Mouse (Mus musculus) lung, embryonic 15.5 days (tissue): Measurements from ENCODE around the gene Alg14. TPM values are rescaled to one million over a fixed set of nuclear protein-coding genes. Genes with fewer than 3 reads are reported as not detected.

ENCODE experiments used
- ATAC-seq: fragments of 200-750 bp; cut with Nextera tagmentation; 2 replicates; pipeline ENCODE4 v1.8.0; 2017; ENCODE audit warnings: moderate number of reproducible peaks, borderline replicate concordance; ENCODE audit not compliant: low FRiP score, low TSS enrichment; ENCODE audit errors: extremely low read depth
- H3K27ac ChIP-seq: fragments of 300-500 bp; sonication (generic); 2 replicates; pipeline ENCODE4 v1.5.1; 2015; ENCODE audit warnings: moderate library complexity, mild to moderate bottlenecking, inconsistent platforms
- H3K27me3 ChIP-seq: fragments of 300-500 bp; sonication (generic); 2 replicates; pipeline ENCODE4 v1.6.1; 2015; ENCODE audit warnings: inconsistent platforms
- H3K36me3 ChIP-seq: fragments of 300-500 bp; sonication (generic); 2 replicates; pipeline ENCODE4 v1.6.1; 2015; ENCODE audit warnings: inconsistent platforms
- H3K4me1 ChIP-seq: fragments of 300-500 bp; sonication (generic); 2 replicates; pipeline ENCODE4 v1.6.1; 2015; ENCODE audit warnings: inconsistent platforms
- H3K4me2 ChIP-seq: fragments of 300-500 bp; sonication (generic); 2 replicates; pipeline ENCODE4 v1.6.1; 2015; ENCODE audit warnings: inconsistent platforms, mild to moderate bottlenecking, moderate library complexity
- H3K4me3 ChIP-seq: fragments of 300-500 bp; sonication (generic); 2 replicates; pipeline ENCODE4 v1.5.1; 2015; ENCODE audit warnings: mild to moderate bottlenecking, inconsistent platforms
- H3K9ac ChIP-seq: fragments of 300-500 bp; sonication (generic); 2 replicates; pipeline ENCODE4 v1.6.1; 2015; ENCODE audit warnings: inconsistent platforms
- H3K9me3 ChIP-seq: fragments of 300-500 bp; sonication (generic); 2 replicates; pipeline ENCODE4 v1.6.1; 2016; ENCODE audit warnings: inconsistent platforms
- WGBS: fragments of 180-500 bp; shearing (Covaris S2); methylation state at CpG from one replicate; pipeline ENCODE4 v1.1.7; 2015; 5-methylcytosine and 5-hydroxymethylcytosine counted together
- polyA plus RNA-seq: library from polyadenylated mRNA; unstranded; fragments of >200 nt; fragmentation: Nextera tagmentation; extraction: Ambion mirVana; gene quantifications from 2 replicates; pipeline ENCODE4 v1.2.1, GENCODE M21; 2015

Gene Alg14
- polyA plus RNA-seq, 1 experiment from 2014 or later = 44.5 TPM

- Histone ChIP-seq H3K36me3 (no peaks in the 10 kb centered on the region), H3K9me3 (no peaks in the 10 kb centered on the region), H3K27ac (no peak overlapping the region), H3K9ac (no peak overlapping the region), H3K4me2 (no peak overlapping the region), H3K4me3 (no peak overlapping the region), H3K27me3 (no peaks in the 10 kb centered on the region), H3K4me1 (0 out of 2 replicates have a peak, but pooled peaks cover 3% of the 10 kb centered on the region)
- 22% methylated on average over 3 of the region's 3 CpGs for WGBS
- ATAC-seq = peak; percentile 46; the same call in 1 of the 2 replicates
Measured at GRCm38 (mm10) chr3:121357030-121357429, 65.5 kb downstream of the Alg14 start.

GRCm38 (mm10) chr3:121358285-121358684 lies 66.7 kb downstream of the Alg14 start:
- Histone ChIP-seq H3K36me3 (no peaks in the 10 kb centered on the region), H3K4me3 (no peak overlapping the region), H3K27me3 (no peaks in the 10 kb centered on the region), H3K9ac (no peak overlapping the region), H3K27ac (no peak overlapping the region), H3K4me1 (0 out of 2 replicates have a peak, but pooled peaks cover 3% of the 10 kb centered on the region), H3K9me3 (no peaks in the 10 kb centered on the region), H3K4me2 (no peak overlapping the region)
- no peak for ATAC-seq
- WGBS = 64% methylated on average over 2 of the region's 2 CpGs

GRCm38 (mm10) chr3:121358850-121359249 lies 67.3 kb downstream of the Alg14 start:
- no peaks in the 10 kb centered on the region for H3K36me3 ChIP-seq
- WGBS = 71% methylated on average over 6 of the region's 6 CpGs
- H3K27ac ChIP-seq = no peak overlapping the region
- no peak overlapping the region for H3K9ac ChIP-seq
- H3K4me3 ChIP-seq = no peak overlapping the region
- H3K9me3 ChIP-seq = no peaks in the 10 kb centered on the region
- no peak for ATAC-seq
- H3K4me1 ChIP-seq = 0 out of 2 replicates have a peak, but pooled peaks cover 3% of the 10 kb centered on the region
- H3K27me3 ChIP-seq = no peaks in the 10 kb centered on the region
- no peak overlapping the region for H3K4me2 ChIP-seq

GRCm38 (mm10) chr3:121359272-121359671 lies 67.7 kb downstream of the Alg14 start:
- H3K4me2 ChIP-seq = no peak overlapping the region
- 72% methylated on average over 7 of the region's 7 CpGs for WGBS
- H3K9ac ChIP-seq = no peak overlapping the region
- H3K36me3 ChIP-seq = no peaks in the 10 kb centered on the region
- 0 out of 2 replicates have a peak, but pooled peaks cover 3% of the 10 kb centered on the region for H3K4me1 ChIP-seq
- H3K9me3 ChIP-seq = no peaks in the 10 kb centered on the region
- ATAC-seq = no peak
- no peak overlapping the region for H3K27ac ChIP-seq
- H3K4me3 ChIP-seq = no peak overlapping the region
- no peaks in the 10 kb centered on the region for H3K27me3 ChIP-seq

- ATAC-seq = no peak
- 31% methylated on average over 1 of the region's 1 CpGs for WGBS
- H3K9ac ChIP-seq = no peak overlapping the region
- H3K4me1 ChIP-seq = 0 out of 2 replicates have a peak, but pooled peaks cover 3% of the 10 kb centered on the region
- no peaks in the 10 kb centered on the region for H3K27me3 ChIP-seq
- H3K27ac ChIP-seq = no peak overlapping the region
- H3K4me2 ChIP-seq = no peak overlapping the region
- no peaks in the 10 kb centered on the region for H3K9me3 ChIP-seq
- no peak overlapping the region for H3K4me3 ChIP-seq
- no peaks in the 10 kb centered on the region for H3K36me3 ChIP-seq
Measured at GRCm38 (mm10) chr3:121362002-121362401, 70.4 kb downstream of the Alg14 start.

- no peaks in the 10 kb centered on the region for H3K4me1 ChIP-seq
- peak overlapping the region; percentile 54 for H3K27ac ChIP-seq
- no peak overlapping the region for H3K4me2 ChIP-seq
- H3K36me3 ChIP-seq = no peaks in the 10 kb centered on the region
- H3K4me3 ChIP-seq = no peak overlapping the region
- 75% methylated on average over 4 of the region's 4 CpGs for WGBS
- no peaks in the 10 kb centered on the region for H3K9me3 ChIP-seq
- ATAC-seq = no peak
- H3K9ac ChIP-seq = no peak overlapping the region
- no peaks in the 10 kb centered on the region for H3K27me3 ChIP-seq
Measured at GRCm38 (mm10) chr3:121364388-121364787, 72.8 kb downstream of the Alg14 start.

- H3K27me3 ChIP-seq = no peaks in the 10 kb centered on the region
- no peaks in the 10 kb centered on the region for H3K4me1 ChIP-seq
- H3K36me3 ChIP-seq = no peaks in the 10 kb centered on the region
- no peak overlapping the region for H3K9ac ChIP-seq
- H3K27ac ChIP-seq = peak overlapping the region; percentile 54
- WGBS = 57% methylated on average over 8 of the region's 8 CpGs
- ATAC-seq = no peak
- H3K4me3 ChIP-seq = no peak overlapping the region
- H3K9me3 ChIP-seq = no peaks in the 10 kb centered on the region
- H3K4me2 ChIP-seq = no peak overlapping the region
Measured at GRCm38 (mm10) chr3:121365131-121365530, 73.6 kb downstream of the Alg14 start.

GRCm38 (mm10) chr3:121368616-121369015 lies 77.0 kb downstream of the Alg14 start:
- Histone ChIP-seq H3K4me2 (no peak overlapping the region), H3K9ac (no peak overlapping the region), H3K27ac (no peak overlapping the region), H3K9me3 (no peaks in the 10 kb centered on the region), H3K4me3 (no peak overlapping the region), H3K36me3 (no peaks in the 10 kb centered on the region), H3K27me3 (no peaks in the 10 kb centered on the region), H3K4me1 (peaks cover 4% of the 10 kb centered on the region; the same call in 1 of the 2 replicates)
- WGBS = 92% methylated on average over 4 of the region's 4 CpGs
- no peak for ATAC-seq

GRCm38 (mm10) chr3:121369517-121369916 lies 77.9 kb downstream of the Alg14 start:
- H3K4me1 ChIP-seq = peaks cover 9% of the 10 kb centered on the region; the same call in 1 of the 2 replicates
- H3K9me3 ChIP-seq = no peaks in the 10 kb centered on the region
- no peak overlapping the region for H3K4me3 ChIP-seq
- H3K27ac ChIP-seq = peak overlapping the region; percentile 27; the same call in 1 of the 2 replicates
- ATAC-seq = 0 out of 2 replicates have a peak, but pooled peaks have one; percentile 27
- H3K36me3 ChIP-seq = no peaks in the 10 kb centered on the region
- 59% methylated on average over 6 of the region's 6 CpGs for WGBS
- no peak overlapping the region for H3K4me2 ChIP-seq
- no peak overlapping the region for H3K9ac ChIP-seq
- H3K27me3 ChIP-seq = no peaks in the 10 kb centered on the region

- Histone ChIP-seq H3K36me3 (no peaks in the 10 kb centered on the region), H3K9ac (no peak overlapping the region), H3K4me3 (no peak overlapping the region), H3K9me3 (no peaks in the 10 kb centered on the region), H3K27ac (0 out of 2 replicates have a peak overlapping the region, but pooled peaks have one; percentile 22), H3K27me3 (no peaks in the 10 kb centered on the region), H3K4me2 (no peak overlapping the region), H3K4me1 (peaks cover 9% of the 10 kb centered on the region; the same call in 1 of the 2 replicates)
- ATAC-seq = no peak
- WGBS = 82% methylated on average over 13 of the region's 13 CpGs
Measured at GRCm38 (mm10) chr3:121370301-121370700, 78.7 kb downstream of the Alg14 start.

GRCm38 (mm10) chr3:121370830-121371526 lies 79.4 kb downstream of the Alg14 start:
- Histone ChIP-seq H3K9ac (no peak overlapping the region), H3K27me3 (no peaks in the 10 kb centered on the region), H3K27ac (no peak overlapping the region), H3K4me2 (no peak overlapping the region), H3K9me3 (no peaks in the 10 kb centered on the region), H3K36me3 (no peaks in the 10 kb centered on the region), H3K4me1 (peaks cover 9% of the 10 kb centered on the region; the same call in 1 of the 2 replicates), H3K4me3 (no peak overlapping the region)
- WGBS = 67% methylated on average over 12 of the region's 12 CpGs
- no peak for ATAC-seq

GRCm38 (mm10) chr3:121371527-121372220 lies 80.1 kb downstream of the Alg14 start:
- no peaks in the 10 kb centered on the region for H3K9me3 ChIP-seq
- H3K4me1 ChIP-seq = peaks cover 9% of the 10 kb centered on the region; the same call in 1 of the 2 replicates
- no peaks in the 10 kb centered on the region for H3K36me3 ChIP-seq
- H3K4me3 ChIP-seq = no peak overlapping the region
- H3K4me2 ChIP-seq = no peak overlapping the region
- WGBS = 70% methylated on average over 8 of the region's 8 CpGs
- H3K27me3 ChIP-seq = no peaks in the 10 kb centered on the region
- no peak overlapping the region for H3K9ac ChIP-seq
- ATAC-seq = no peak
- H3K27ac ChIP-seq = no peak overlapping the region
